Mouse (Mus musculus): ENCODE results near the gene Hormad1. TPM values are rescaled to one million over a fixed set of nuclear protein-coding genes. Genes with fewer than 3 reads are reported as not detected.

Gene Hormad1
- polyA plus RNA-seq (2017; shearing (Covaris generic)) = not detected

GRCm38 (mm10) chr3:95559437-95559836 is at the start of gene Hormad1:
Gene Hormad1, plus strand, starts transcription at chr3:95559677.

GRCm38 (mm10) chr3:95526622-95527211 is 32.8 kb upstream of the Hormad1 start, which contains the start of gene Ctss:
Gene Ctss, plus strand, starts transcription at chr3:95526786.

GRCm38 (mm10) chr3:95588604-95589086 is 29.2 kb downstream of the Hormad1 start, which contains the start of gene Golph3l:
Gene Golph3l, plus strand, starts transcription at chr3:95588934.

GRCm38 (mm10) chr3:95624628-95625503 is 65.4 kb downstream of the Hormad1 start, which contains the start of gene Ensa:
Gene Ensa, plus strand, starts transcription at chr3:95624993.

Other genes starting within 250 kb of the Hormad1 start
- 197 TPM for gene Cers2, start 244.9 kb upstream of the Hormad1 start, polyA plus RNA-seq (2017; shearing (Covaris generic))
- 24.2 TPM for gene Setdb1, start 202.5 kb upstream of the Hormad1 start, polyA plus RNA-seq (2017; shearing (Covaris generic))
- gene 4930558C23Rik, start 156.8 kb upstream of the Hormad1 start, polyA plus RNA-seq (2017; shearing (Covaris generic)) = not detected
- gene Arnt, start 125.3 kb upstream of the Hormad1 start, polyA plus RNA-seq (2017; shearing (Covaris generic)) = 63.5 TPM
- not detected for gene Ctsk, start 60.4 kb upstream of the Hormad1 start, polyA plus RNA-seq (2017; shearing (Covaris generic))
- gene Ctss, start 32.9 kb upstream of the Hormad1 start, polyA plus RNA-seq (2017; shearing (Covaris generic)) = 116 TPM
- 14.9 TPM for gene Golph3l, start 29.3 kb downstream of the Hormad1 start, polyA plus RNA-seq (2017; shearing (Covaris generic))
- 116 TPM for gene Ensa, start 65.3 kb downstream of the Hormad1 start, polyA plus RNA-seq (2017; shearing (Covaris generic))
- 460 TPM for gene Mcl1, start 99.1 kb downstream of the Hormad1 start, polyA plus RNA-seq (2017; shearing (Covaris generic))
- gene Adamtsl4, start 128.2 kb downstream of the Hormad1 start, polyA plus RNA-seq (2017; shearing (Covaris generic)) = 2.6 TPM
- 12.3 TPM for gene Ecm1, start 179.9 kb downstream of the Hormad1 start, polyA plus RNA-seq (2017; shearing (Covaris generic))
- gene Tars2, start 200.5 kb downstream of the Hormad1 start, polyA plus RNA-seq (2017; shearing (Covaris generic)) = 48.3 TPM